Mouse (Mus musculus) MEL (cell line): ENCODE data around the gene Nprl3.

Experiments
- CTCF ChIP-seq, 3 experiments: IDR thresholded peaks in 2 of 3; conservative IDR thresholded peaks in 1 of 3; 2 replicates each; pipeline ENCODE4 v1.5.1; 2011 to 2012; ENCODE audit warnings: low read length in 3 of 3, low read depth in 2 of 3, mild to moderate bottlenecking in 2 of 3, improper control_type of control experiment in 1 of 3, inconsistent platforms in 1 of 3, mixed read lengths in 1 of 3, moderate library complexity in 1 of 3; ENCODE audit not compliant: control insufficient read depth in 1 of 3, insufficient read depth in 1 of 3, poor library complexity in 1 of 3, severe bottlenecking in 1 of 3
- ELF1 ChIP-seq: IDR thresholded peaks from 2 replicates; pipeline ENCODE4 v1.6.1; 2014; ENCODE audit warnings: low read depth, mild to moderate bottlenecking, inconsistent platforms, low read length, improper control_type of control experiment, moderate library complexity
- EP300 ChIP-seq, 2 experiments: IDR thresholded peaks; 2 replicates each; pipeline ENCODE4 v1.6.1; 2011; ENCODE audit warnings: improper control_type of control experiment in 2 of 2, low read length in 2 of 2, low read depth in 1 of 2, mild to moderate bottlenecking in 1 of 2
- GATA1 ChIP-seq: IDR thresholded peaks from 2 replicates; pipeline ENCODE4 v1.6.1; 2011; ENCODE audit warnings: low read depth, low read length, improper control_type of control experiment
- JUND ChIP-seq: IDR thresholded peaks from 2 replicates; pipeline ENCODE4 v1.6.1; 2011; ENCODE audit warnings: low read depth, mild to moderate bottlenecking, improper control_type of control experiment, low read length
- MAFK ChIP-seq: IDR thresholded peaks from 2 replicates; pipeline ENCODE4 v1.6.1; 2011; ENCODE audit warnings: low read depth, mild to moderate bottlenecking, low read length, improper control_type of control experiment, borderline replicate concordance
- MXI1 ChIP-seq: IDR thresholded peaks from 2 replicates; pipeline ENCODE4 v1.6.1; 2011; ENCODE audit warnings: mild to moderate bottlenecking, low read depth, low read length, improper control_type of control experiment
- NELFE ChIP-seq: IDR thresholded peaks from 2 replicates; pipeline ENCODE4 v1.6.1; 2011; ENCODE audit warnings: low read depth, low read length, improper control_type of control experiment
- POLR2A ChIP-seq, 2 experiments: IDR thresholded peaks; 2 replicates each; pipeline ENCODE4 v1.6.1; 2011 to 2012; ENCODE audit warnings: low read length in 2 of 2, mild to moderate bottlenecking in 2 of 2, control low read depth in 1 of 2, improper control_type of control experiment in 1 of 2, low read depth in 1 of 2, moderate library complexity in 1 of 2; ENCODE audit not compliant: control insufficient read depth in 1 of 2, insufficient read depth in 1 of 2, poor library complexity in 1 of 2
- SMC3 ChIP-seq: IDR thresholded peaks from 2 replicates; pipeline ENCODE4 v1.6.1; 2011; ENCODE audit warnings: low read depth, low read length, improper control_type of control experiment
- TBP ChIP-seq: IDR thresholded peaks from 2 replicates; pipeline ENCODE4 v1.8.0; 2011; ENCODE audit warnings: low read depth, low read length, improper control_type of control experiment
- TCF12 ChIP-seq: IDR thresholded peaks from 2 replicates; pipeline ENCODE4 v1.6.1; 2014; ENCODE audit warnings: low read depth, mild to moderate bottlenecking, inconsistent platforms, low read length, improper control_type of control experiment, moderate library complexity
- USF1 ChIP-seq: IDR thresholded peaks from 2 replicates; pipeline ENCODE4 v1.6.1; 2014; ENCODE audit warnings: low read depth, mild to moderate bottlenecking, inconsistent platforms, low read length, improper control_type of control experiment, moderate library complexity
- ZNF384 ChIP-seq: IDR thresholded peaks from 2 replicates; pipeline ENCODE4 v1.6.1; 2012; ENCODE audit warnings: low read depth, mild to moderate bottlenecking, inconsistent platforms, low read length, improper control_type of control experiment

GRCm38 (mm10) chr11:32215372-32216162, 51.9 kb downstream of the Nprl3 start:
- TF ChIP-seq CTCF (IDR thresholded peaks at IDR 0.05 in 2 of 3, conservative IDR thresholded peaks at IDR 0.05 in 1 of 3; ENCODE audit: control insufficient read depth in 1 of 3, insufficient read depth in 1 of 3, low read depth in 2 of 3, low read length in 3 of 3, poor library complexity in 1 of 3, severe bottlenecking in 1 of 3), result no peak
- TF ChIP-seq POLR2A (IDR thresholded peaks at IDR 0.05; ENCODE audit: control insufficient read depth in 1 of 2, insufficient read depth in 1 of 2, low read depth in 1 of 2, low read length in 2 of 2, poor library complexity in 1 of 2), result no peak
- TF ChIP-seq ELF1, result no peak
- TF ChIP-seq GATA1, result no peak
- no peak for TF ChIP-seq JUND
- TF ChIP-seq NELFE, result no peak
- TF ChIP-seq SMC3, result no peak
- TF ChIP-seq TBP, result no peak
- no peak for TF ChIP-seq MAFK
- TF ChIP-seq TCF12, result no peak
- TF ChIP-seq USF1, result no peak
- TF ChIP-seq EP300 (IDR thresholded peaks at IDR 0.05; ENCODE audit: low read depth in 1 of 2, low read length in 2 of 2), result no peak
- TF ChIP-seq MXI1, result no peak
- TF ChIP-seq ZNF384, result no peak
